Mouse (Mus musculus) retina, adult 2 months (tissue): ENCODE data around the gene Ryr3.

Source experiments
- DNase-seq: peaks from one replicate; pipeline ENCODE4 v3.0.0-alpha.2; 2012; ENCODE audit warnings: low read depth, low spot score

The Ryr3 gene

GRCm38 (mm10) chr2:113216746-113217461, at the start of gene Ryr3:
Gene Ryr3, minus strand, starts transcription at chr2:113217096.
- peak; percentile 28 for DNase-seq

GRCm38 (mm10) chr2:113238871-113239270, 22.0 kb upstream of the Ryr3 start:
- no peak for DNase-seq

GRCm38 (mm10) chr2:113236993-113237392, 20.1 kb upstream of the Ryr3 start:
- no peak for DNase-seq

- DNase-seq = no peak
These were observed 17.7 kb upstream of the Ryr3 start for GRCm38 (mm10) chr2:113234559-113234958.

GRCm38 (mm10) chr2:113233356-113233755, 16.5 kb upstream of the Ryr3 start:
- no peak for DNase-seq

GRCm38 (mm10) chr2:113216105-113216745, 671 bp downstream of the Ryr3 start:
- no peak for DNase-seq

GRCm38 (mm10) chr2:113210023-113210422, 6.9 kb downstream of the Ryr3 start:
- DNase-seq = no peak

- DNase-seq = no peak
These were observed 7.6 kb downstream of the Ryr3 start for GRCm38 (mm10) chr2:113209263-113209662.

GRCm38 (mm10) chr2:113202857-113203256, 14.0 kb downstream of the Ryr3 start:
- DNase-seq = no peak

GRCm38 (mm10) chr2:113199030-113199679, 17.7 kb downstream of the Ryr3 start:
- no peak for DNase-seq

- no peak for DNase-seq
These were observed 29.7 kb downstream of the Ryr3 start for GRCm38 (mm10) chr2:113187158-113187557.

- no peak for DNase-seq
These were observed 35.2 kb downstream of the Ryr3 start for GRCm38 (mm10) chr2:113181701-113182100.

GRCm38 (mm10) chr2:113178047-113178446, 38.8 kb downstream of the Ryr3 start:
- DNase-seq = no peak

- DNase-seq = no peak
These were observed 40.6 kb downstream of the Ryr3 start for GRCm38 (mm10) chr2:113176337-113176736.

- no peak for DNase-seq
These were observed 48.8 kb downstream of the Ryr3 start for GRCm38 (mm10) chr2:113168096-113168495.

- no peak for DNase-seq
These were observed 55.4 kb downstream of the Ryr3 start for GRCm38 (mm10) chr2:113161494-113161893.

GRCm38 (mm10) chr2:113137766-113138165, 79.1 kb downstream of the Ryr3 start:
- DNase-seq = no peak

- DNase-seq = no peak
These were observed 93.4 kb downstream of the Ryr3 start for GRCm38 (mm10) chr2:113123476-113123875.

- DNase-seq = no peak
These were observed 97.8 kb downstream of the Ryr3 start for GRCm38 (mm10) chr2:113119080-113119479.

GRCm38 (mm10) chr2:113116788-113117187, 100.1 kb downstream of the Ryr3 start:
- DNase-seq = no peak

GRCm38 (mm10) chr2:113115897-113116283, 101.0 kb downstream of the Ryr3 start:
- DNase-seq = no peak

- DNase-seq = no peak
These were observed 101.5 kb downstream of the Ryr3 start for GRCm38 (mm10) chr2:113115248-113115896.
